16 mouse cellular contexts compared by ENCODE assay signal in genomic region chr5:27108221-27108620, GRCm38 (mm10).
DNase-seq lines count a peak whose midpoint lies in the region; ATAC-seq lines count a peak whose summit lies in the region.
"Had no signal": no experiment of that assay in that cellular context is flagged by ENCODE, and none has a peak within 500 bp of the region (broad histone marks: within the 10 kb centered on the region; RNA-seq: fewer than 3 reads in every experiment).

No protein-coding gene starts in this region.

- intact Hi-C loops in left cerebral cortex, postnatal 4 days (cut with DNase I) = no loop called here

- ATAC-seq in megakaryocyte-erythroid progenitor cell, adult 5-6 weeks (replicated peaks; ENCODE audit: low FRiP score, low TSS enrichment, poor library complexity, severe bottlenecking) = no peak
- ATAC-seq: forebrain, embryonic 13.5 days had no signal

- peak; percentile 6 for DNase-seq in left cerebral cortex, postnatal 4 days
- no peak for DNase-seq in left cerebral cortex, adult 18-20 months (ENCODE audit: low spot score in 2 of 2)
- peak; percentile 50 to 70 for DNase-seq in cerebellum, adult 18-20 months
- peak; percentile 56 for DNase-seq in cerebellum, adult 9-11 months
- no peak for DNase-seq in yolk sac, embryonic 10.5 days (ENCODE audit: low spot score)
- DNase-seq in urinary bladder, postnatal 14 days (ENCODE audit: low spot score) = no peak
- DNase-seq: adrenal gland, postnatal 10 days; kidney, adult 11 months; kidney, postnatal 36 days; layer of hippocampus, adult 9-11 months; lung, embryonic 14.5 days; midbrain, embryonic 14.5 days; right cerebral cortex, adult 18-20 months; thymus, adult 18-20 months had no signal

Comparison
In these comparisons a context has a peak if more than half of its experiments do, and no peak if none do; other contexts are left out.
1. DNase-seq: peak in left cerebral cortex, postnatal 4 days (single experiment), cerebellum, adult 18-20 months (2 of 2) and cerebellum, adult 9-11 months (single experiment); none in left cerebral cortex, adult 18-20 months (0 of 2), yolk sac, embryonic 10.5 days (single experiment) and urinary bladder, postnatal 14 days (single experiment).